Mouse (Mus musculus) kidney, postnatal 36 days (tissue): ENCODE measurements around the gene Paxbp1.
A peak's percentile ranks its signal among the peaks of the same experiment; 100 is the strongest.
"Not testable (repeated sequence)": the region's sequence is repeated elsewhere in the genome, so short reads cannot be mapped to it uniquely, and the experiment has no call there.

Experiments used
- DNase-seq, 2 experiments: peaks; one replicate each; pipeline ENCODE4 v3.0.0; 2021 to 2022; ENCODE audit warnings: mixed read lengths in 2 of 2

The Paxbp1 gene

GRCm38 (mm10) chr16:91044270-91045182 is at the start of gene Paxbp1:
Gene Paxbp1 (minus strand): TSS chr16:91044543.
- peak; percentile 98 to 99 for DNase-seq

DNA sequence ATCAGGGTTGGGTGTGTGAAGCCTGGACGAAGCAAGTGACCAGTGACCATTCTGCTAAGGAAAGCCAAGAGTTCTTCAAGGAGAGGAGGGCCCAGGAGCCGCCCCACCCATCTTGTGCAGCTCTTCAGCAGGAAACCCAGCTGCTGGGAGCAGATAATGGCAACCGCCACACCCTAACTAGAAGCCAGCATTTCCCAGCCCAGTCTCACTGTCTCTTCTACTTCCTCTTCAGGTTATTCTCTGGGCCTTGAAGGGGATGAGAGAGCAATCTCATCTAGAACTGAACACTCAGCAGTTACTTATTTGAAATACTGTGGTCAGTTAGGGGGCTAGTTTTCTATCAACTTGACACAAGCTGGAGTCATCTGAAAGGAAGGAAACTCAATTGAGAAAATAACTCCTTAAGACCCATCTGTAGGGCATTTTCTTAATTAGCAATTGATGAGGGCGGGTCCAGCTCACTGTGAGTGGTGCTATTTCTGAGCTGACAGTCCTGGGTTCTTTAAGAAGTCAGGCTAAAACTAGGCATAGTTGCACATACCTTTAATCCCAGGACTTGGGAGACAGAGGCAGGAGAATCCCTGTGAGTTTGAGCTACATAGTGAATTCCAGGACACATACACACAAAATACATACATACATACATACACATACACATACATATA is 42.4 kb upstream of the Paxbp1 start:
- DNase-seq: no peak

- DNase-seq: no peak
These were observed 41.0 kb upstream of the Paxbp1 start for GRCm38 (mm10) chr16:91085239-91085825.

- DNase-seq: peak in 1 of 2 experiments; percentile 9
These were observed 40.2 kb upstream of the Paxbp1 start for GRCm38 (mm10) chr16:91084307-91085238.

- no peak for DNase-seq
These were observed 38.8 kb upstream of the Paxbp1 start for GRCm38 (mm10) chr16:91083002-91083646.

DNA sequence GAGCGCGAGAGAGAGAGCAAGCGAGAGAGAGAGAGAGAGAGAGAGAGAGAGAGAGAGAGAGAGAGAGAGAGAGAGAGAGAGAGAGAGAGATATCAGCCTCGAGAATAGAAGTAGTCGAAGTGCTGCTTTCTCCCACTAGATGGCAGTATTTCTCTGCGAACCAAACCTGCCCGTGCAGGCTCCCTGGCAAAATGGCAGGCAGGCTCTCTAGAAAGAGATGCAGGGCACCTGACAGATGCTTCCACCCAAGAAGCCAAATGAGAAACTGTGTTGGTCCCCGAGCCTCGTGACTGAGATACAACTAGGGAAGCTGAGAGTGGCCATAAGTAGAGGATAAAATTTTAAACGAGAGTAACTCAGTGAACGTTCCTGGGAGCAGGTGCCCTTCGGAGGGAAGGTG is 37.2 kb upstream of the Paxbp1 start:
- DNase-seq: peak; percentile 69 to 78

DNA sequence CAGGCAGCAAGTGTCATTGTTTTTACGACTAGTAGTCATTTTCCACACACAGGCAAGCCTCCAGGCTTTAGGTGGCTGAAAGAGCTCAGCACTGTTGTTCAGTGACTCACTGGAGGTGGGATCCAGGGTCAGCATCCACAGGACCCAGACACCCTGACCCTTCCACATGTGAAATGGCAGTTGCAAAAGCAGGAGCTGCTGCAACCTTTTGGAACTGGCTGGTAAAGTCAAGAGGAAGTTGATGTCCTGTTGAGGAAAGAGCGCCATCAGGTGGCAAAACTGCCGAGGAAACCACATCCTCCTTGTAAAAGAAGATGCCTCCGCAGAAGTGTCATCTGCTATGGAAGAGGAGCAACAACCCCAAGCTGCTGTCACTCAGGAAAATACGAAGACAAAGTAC is 31.8 kb upstream of the Paxbp1 start:
- DNase-seq: peak; percentile 14 to 70

- DNase-seq: not testable (repeated sequence)
These were observed 31.1 kb upstream of the Paxbp1 start for GRCm38 (mm10) chr16:91075423-91075822.

- DNase-seq: peak; percentile 94
These were observed 29.0 kb upstream of the Paxbp1 start for GRCm38 (mm10) chr16:91073163-91073892.

- no peak for DNase-seq
These were observed 27.9 kb upstream of the Paxbp1 start for GRCm38 (mm10) chr16:91072256-91072655.

GRCm38 (mm10) chr16:91068969-91069368 is 24.6 kb upstream of the Paxbp1 start:
- peak in 1 of 2 experiments; percentile 7 for DNase-seq

GRCm38 (mm10) chr16:91067122-91067521 is 22.8 kb upstream of the Paxbp1 start:
- DNase-seq: no peak

GRCm38 (mm10) chr16:91064583-91065365 is 20.4 kb upstream of the Paxbp1 start:
- no peak for DNase-seq

GRCm38 (mm10) chr16:91063786-91064185 is 19.4 kb upstream of the Paxbp1 start:
- no peak for DNase-seq

DNA sequence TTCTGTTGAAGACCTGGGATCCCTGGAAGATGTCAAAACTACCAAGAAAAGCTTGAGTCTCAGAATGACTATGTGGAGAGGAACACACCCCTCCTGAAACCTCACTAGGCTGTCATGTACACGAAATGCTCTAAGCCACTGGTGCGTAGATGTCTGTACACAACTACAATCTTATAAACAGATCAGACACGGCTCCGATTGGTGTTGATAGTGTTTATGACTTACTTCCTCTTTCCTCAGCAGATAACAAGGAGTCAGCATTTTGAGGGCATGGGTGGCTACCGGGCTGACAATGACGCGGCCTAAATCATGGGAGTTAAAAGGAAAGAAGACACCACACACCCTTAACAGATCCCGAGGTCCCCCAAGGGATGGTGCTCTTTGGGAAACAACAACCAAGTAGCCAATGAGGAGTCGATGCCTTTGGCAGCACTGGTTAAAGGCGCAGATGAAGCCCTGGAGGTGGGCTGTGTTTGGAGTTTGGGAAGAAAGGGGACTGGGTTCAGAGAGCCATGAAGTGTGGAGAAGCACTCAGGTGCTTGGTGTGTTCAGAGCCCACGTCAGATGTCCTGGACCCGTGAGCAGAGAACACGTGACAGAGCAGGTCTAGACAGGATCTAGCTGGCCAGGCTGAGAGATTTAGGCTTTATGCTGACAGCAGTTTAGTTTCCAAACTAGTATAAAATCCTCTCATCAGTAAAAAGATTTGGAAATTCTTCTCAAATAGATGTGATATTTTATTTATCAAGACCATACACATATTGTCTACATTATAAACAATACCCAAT is 17.4 kb upstream of the Paxbp1 start:
- DNase-seq: peak; percentile 19 to 24

DNA sequence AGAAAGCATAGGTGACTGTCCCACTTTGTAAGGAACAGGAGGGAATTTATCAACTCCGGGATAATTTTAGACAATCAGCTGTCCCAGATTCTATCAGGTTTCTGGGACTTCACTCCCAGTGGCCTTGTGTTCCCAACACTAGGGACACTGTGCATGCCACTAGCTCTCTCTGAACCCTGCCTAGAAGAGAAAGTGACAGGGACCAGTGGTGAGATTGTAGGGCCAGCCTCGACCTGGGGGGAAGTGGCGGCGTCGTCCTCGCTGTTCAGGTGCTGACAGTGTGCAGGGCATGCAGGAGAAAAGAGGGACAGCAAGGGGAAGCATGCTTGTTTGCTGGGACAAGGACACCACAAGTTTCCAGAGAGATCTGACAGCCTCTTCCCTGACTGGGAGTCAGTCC is 13.4 kb upstream of the Paxbp1 start:
- no peak for DNase-seq

DNA sequence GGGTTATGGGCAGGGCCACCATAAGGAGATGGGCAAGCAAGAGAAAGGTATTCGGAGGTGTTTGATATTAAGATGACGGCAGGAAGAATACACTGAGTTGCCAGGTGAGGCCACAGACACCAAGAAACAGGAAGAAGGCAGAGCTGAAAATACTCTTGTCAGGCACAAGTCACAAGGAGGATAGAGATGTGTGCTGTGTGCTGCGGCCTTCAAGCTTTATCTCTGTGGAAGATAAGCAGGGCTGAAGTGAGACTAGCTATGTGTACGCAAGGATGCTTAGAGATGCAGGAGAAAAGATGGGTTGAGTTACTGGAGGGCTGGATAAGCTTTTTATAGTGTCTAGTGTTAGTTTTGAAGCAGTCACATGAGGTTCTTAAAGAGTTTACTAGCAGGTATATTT is 12.9 kb upstream of the Paxbp1 start:
- no peak for DNase-seq

DNA sequence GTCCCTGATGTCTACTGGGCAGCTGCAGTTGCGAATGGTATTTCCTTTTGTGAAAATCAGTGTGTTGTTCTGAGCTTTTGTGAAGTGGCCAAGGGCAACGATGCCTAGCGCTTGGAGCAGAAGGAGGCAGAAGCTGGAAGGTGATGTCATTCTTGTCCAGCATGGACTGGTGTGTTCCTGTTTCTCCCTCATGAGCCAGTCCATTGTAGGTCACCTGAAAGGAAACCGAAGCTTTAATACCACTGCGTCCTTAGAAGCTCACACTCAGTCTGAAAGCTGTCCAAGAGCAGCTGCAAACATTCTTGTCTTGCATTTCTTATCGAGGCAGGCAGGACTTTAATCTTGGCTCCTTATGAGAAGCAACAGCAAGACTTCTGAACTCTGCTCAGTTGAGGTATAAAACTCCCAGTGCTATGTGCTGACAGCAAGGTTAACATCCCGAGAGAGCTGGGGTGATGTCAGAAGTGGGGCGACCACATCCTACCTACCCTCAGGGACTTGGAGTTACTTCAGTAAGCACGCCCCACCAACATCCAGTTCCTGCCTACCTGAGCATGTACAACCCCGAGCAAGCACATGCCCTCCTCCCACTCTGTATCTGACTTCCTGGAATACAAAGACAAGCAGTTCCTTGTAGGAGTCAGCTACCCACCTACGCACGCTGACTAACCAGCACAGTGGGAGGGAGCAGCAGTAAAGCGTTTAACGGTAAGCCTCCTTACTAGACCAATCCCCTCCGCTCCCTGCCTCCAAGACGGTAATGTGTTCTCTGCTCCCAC is 11.9 kb upstream of the Paxbp1 start:
- peak; percentile 33 to 54 for DNase-seq

- DNase-seq: peak; percentile 42 to 53
These were observed 10.8 kb upstream of the Paxbp1 start for GRCm38 (mm10) chr16:91055150-91055549.
